Mouse (Mus musculus) heart, postnatal 0 days (tissue): Measurements from ENCODE around the gene Sox6. TPM values are rescaled to one million over a fixed set of nuclear protein-coding genes. Genes with fewer than 3 reads are reported as not detected.

Experiments
- ATAC-seq: fragments of 200-750 bp; cut with Nextera tagmentation; 2 replicates; pipeline ENCODE4 v1.8.0; 2017; ENCODE audit warnings: low read depth, moderate number of reproducible peaks, moderate library complexity; ENCODE audit not compliant: insufficient read depth
- DNase-seq: peaks from one replicate; pipeline ENCODE4 v3.0.0-alpha.2; 2016; ENCODE audit warnings: low spot score
- H3K27ac ChIP-seq: fragments of 300-500 bp; sonication (generic); 2 replicates; pipeline ENCODE4 v1.5.1; 2014; ENCODE audit warnings: low read depth, mild to moderate bottlenecking
- H3K27me3 ChIP-seq: fragments of 300-500 bp; sonication (generic); 2 replicates; pipeline ENCODE4 v1.6.1; 2014; ENCODE audit warnings: low read length, mixed read lengths; ENCODE audit not compliant: control insufficient read depth, insufficient read depth
- H3K36me3 ChIP-seq: fragments of 300-500 bp; sonication (generic); replicated peaks from 2 replicates; pipeline ENCODE4 v1.6.1; 2014; ENCODE audit warnings: low read length, mixed read lengths; ENCODE audit not compliant: control insufficient read depth, insufficient read depth
- H3K4me1 ChIP-seq: fragments of 300-500 bp; sonication (generic); 2 replicates; pipeline ENCODE4 v1.6.1; 2014; ENCODE audit warnings: antibody characterized with exemption; ENCODE audit not compliant: control insufficient read depth, insufficient read depth
- H3K4me2 ChIP-seq: fragments of 300-500 bp; sonication (generic); 2 replicates; pipeline ENCODE4 v1.6.1; 2014; ENCODE audit warnings: low read depth, mild to moderate bottlenecking, low read length, moderate library complexity
- H3K4me3 ChIP-seq: fragments of 300-500 bp; sonication (generic); 2 replicates; pipeline ENCODE4 v1.5.1; 2014; ENCODE audit warnings: low read depth, low read length
- H3K9ac ChIP-seq: fragments of 300-500 bp; sonication (generic); replicated peaks from 2 replicates; pipeline ENCODE4 v1.6.1; 2014; ENCODE audit warnings: low read depth, low read length, mixed read lengths
- H3K9me3 ChIP-seq: fragments of 300-500 bp; sonication (generic); replicated peaks from 2 replicates; pipeline ENCODE4 v1.6.1; 2016; ENCODE audit warnings: low read length; ENCODE audit not compliant: control insufficient read depth
- CTCF ChIP-seq: IDR thresholded peaks from 2 replicates; pipeline ENCODE4 v1.5.1; 2016; ENCODE audit warnings: antibody characterized with exemption, control low read depth, low read depth
- EP300 ChIP-seq: IDR thresholded peaks from 2 replicates; pipeline ENCODE4 v1.6.1; 2016; ENCODE audit warnings: antibody characterized with exemption, low read depth
- WGBS: fragments of 180-500 bp; shearing (Covaris S2); extraction: QIAGEN DNeasy Blood & Tissue Kit; methylation state at CpG from one replicate; pipeline ENCODE4 v1.1.7; 2014; 5-methylcytosine and 5-hydroxymethylcytosine counted together
- polyA plus RNA-seq: library from polyadenylated mRNA; unstranded; fragments of >200 nt; fragmentation: Nextera tagmentation; extraction: Ambion mirVana; gene quantifications from 2 replicates; pipeline ENCODE4 v1.2.1, GENCODE M21; 2015
- total RNA-seq: library from RNA; depleted of rRNA; stranded (reverse); fragments of >200 nt; gene quantifications from 2 replicates; pipeline ENCODE4 v1.2.3, GENCODE M21; 2014; ENCODE audit warnings: low replicate concordance

Sox6 gene
- total and polyA plus RNA-seq, 2 experiments from 2014 or later, result 23.4 to 68.5 TPM

- H3K27me3 ChIP-seq, result no peaks in the 10 kb centered on the region
- no peak overlapping the region for H3K27ac ChIP-seq
- TF ChIP-seq EP300 (no peak), CTCF (no peak)
- H3K4me2 ChIP-seq, result no peak overlapping the region
- ATAC-seq (no peak), DNase-seq (no peak)
- no peak overlapping the region for H3K4me3 ChIP-seq
- no peak overlapping the region for H3K9ac ChIP-seq
- WGBS, result 67% methylated on average over 1 of the region's 1 CpGs
- no peaks in the 10 kb centered on the region for H3K9me3 ChIP-seq
- no peaks in the 10 kb centered on the region for H3K4me1 ChIP-seq
- H3K36me3 ChIP-seq, result no peaks in the 10 kb centered on the region
These were observed 506.7 kb downstream of the Sox6 start for GRCm38 (mm10) chr7:115531875-115532274.

GRCm38 (mm10) chr7:115531217-115531616 is 507.4 kb downstream of the Sox6 start:
- ATAC-seq, result no peak
- H3K4me3 ChIP-seq, result no peak overlapping the region
- no peaks in the 10 kb centered on the region for H3K4me1 ChIP-seq
- H3K36me3 ChIP-seq, result no peaks in the 10 kb centered on the region
- no peaks in the 10 kb centered on the region for H3K9me3 ChIP-seq
- TF ChIP-seq EP300, result no peak
- no peak for TF ChIP-seq CTCF
- WGBS, result 55% methylated on average over 2 of the region's 2 CpGs
- no peak overlapping the region for H3K4me2 ChIP-seq
- no peaks in the 10 kb centered on the region for H3K27me3 ChIP-seq
- no peak overlapping the region for H3K9ac ChIP-seq
- H3K27ac ChIP-seq, result no peak overlapping the region
- DNase-seq, result no peak

GRCm38 (mm10) chr7:115517701-115518100 is 520.9 kb downstream of the Sox6 start:
- TF ChIP-seq EP300 (no peak), CTCF (no peak)
- DNase-seq (no peak), ATAC-seq (no peak)
- H3K36me3 ChIP-seq, result 0 out of 2 replicates have a peak, but pooled peaks cover under 1% of the 10 kb centered on the region
- no peak overlapping the region for H3K4me2 ChIP-seq
- no peaks in the 10 kb centered on the region for H3K4me1 ChIP-seq
- no peak overlapping the region for H3K4me3 ChIP-seq
- H3K27ac ChIP-seq, result no peak overlapping the region
- no peak overlapping the region for H3K9ac ChIP-seq
- 81% methylated on average over 1 of the region's 1 CpGs for WGBS
- H3K27me3 ChIP-seq, result no peaks in the 10 kb centered on the region
- H3K9me3 ChIP-seq, result no peaks in the 10 kb centered on the region

GRCm38 (mm10) chr7:115513681-115514080 is 524.9 kb downstream of the Sox6 start:
- Histone ChIP-seq H3K4me1 (0 out of 2 replicates have a peak, but pooled peaks cover 9% of the 10 kb centered on the region), H3K27ac (no peak overlapping the region), H3K4me2 (no peak overlapping the region), H3K9ac (no peak overlapping the region), H3K36me3 (peaks cover 4% of the 10 kb centered on the region; the same call in 1 of the 2 replicates), H3K9me3 (no peaks in the 10 kb centered on the region), H3K27me3 (no peaks in the 10 kb centered on the region), H3K4me3 (no peak overlapping the region)
- DNase-seq (no peak), ATAC-seq (no peak)
- WGBS, result 92% methylated on average over 8 of the region's 8 CpGs
- no peak for TF ChIP-seq EP300
- TF ChIP-seq CTCF, result no peak

GRCm38 (mm10) chr7:115511777-115512176 is 526.8 kb downstream of the Sox6 start:
- no peaks in the 10 kb centered on the region for H3K9me3 ChIP-seq
- H3K27ac ChIP-seq, result no peak overlapping the region
- peaks cover 4% of the 10 kb centered on the region; the same call in 1 of the 2 replicates for H3K36me3 ChIP-seq
- no peak overlapping the region for H3K4me3 ChIP-seq
- H3K27me3 ChIP-seq, result no peaks in the 10 kb centered on the region
- H3K9ac ChIP-seq, result no peak overlapping the region
- DNase-seq (no peak), ATAC-seq (no peak)
- TF ChIP-seq CTCF (no peak), EP300 (no peak)
- H3K4me1 ChIP-seq, result 0 out of 2 replicates have a peak, but pooled peaks cover 9% of the 10 kb centered on the region
- 59% methylated on average over 10 of the region's 10 CpGs for WGBS
- H3K4me2 ChIP-seq, result no peak overlapping the region

GRCm38 (mm10) chr7:115511091-115511490 is 527.5 kb downstream of the Sox6 start:
- ATAC-seq, result no peak
- TF ChIP-seq EP300 (no peak), CTCF (no peak)
- Histone ChIP-seq H3K4me3 (no peak overlapping the region), H3K9ac (no peak overlapping the region), H3K36me3 (peaks cover 4% of the 10 kb centered on the region; the same call in 1 of the 2 replicates), H3K9me3 (no peaks in the 10 kb centered on the region), H3K4me1 (0 out of 2 replicates have a peak, but pooled peaks cover 9% of the 10 kb centered on the region), H3K27ac (no peak overlapping the region), H3K27me3 (no peaks in the 10 kb centered on the region), H3K4me2 (no peak overlapping the region)
- DNase-seq, result no peak
- WGBS, result 46% methylated on average over 5 of the region's 5 CpGs
